Mouse (Mus musculus) small intestine, adult 2 months (tissue): ENCODE measurements around the gene Prnp.

Source experiments
- CTCF ChIP-seq: fragments of 200-500 bp; IDR thresholded peaks from 2 replicates; pipeline ENCODE4 v1.5.1; 2012; ENCODE audit warnings: low read depth, mild to moderate bottlenecking, control low read depth, inconsistent platforms, low read length, moderate library complexity, mixed read lengths; ENCODE audit not compliant: insufficient replicate concordance, insufficient read length; ENCODE audit errors: extremely low read depth
- POLR2A ChIP-seq: fragments of 200-500 bp; IDR thresholded peaks from 2 replicates; pipeline ENCODE4 v1.6.1; 2012; ENCODE audit warnings: low read depth, mild to moderate bottlenecking, control low read depth, inconsistent platforms, low read length, moderate library complexity

DNA sequence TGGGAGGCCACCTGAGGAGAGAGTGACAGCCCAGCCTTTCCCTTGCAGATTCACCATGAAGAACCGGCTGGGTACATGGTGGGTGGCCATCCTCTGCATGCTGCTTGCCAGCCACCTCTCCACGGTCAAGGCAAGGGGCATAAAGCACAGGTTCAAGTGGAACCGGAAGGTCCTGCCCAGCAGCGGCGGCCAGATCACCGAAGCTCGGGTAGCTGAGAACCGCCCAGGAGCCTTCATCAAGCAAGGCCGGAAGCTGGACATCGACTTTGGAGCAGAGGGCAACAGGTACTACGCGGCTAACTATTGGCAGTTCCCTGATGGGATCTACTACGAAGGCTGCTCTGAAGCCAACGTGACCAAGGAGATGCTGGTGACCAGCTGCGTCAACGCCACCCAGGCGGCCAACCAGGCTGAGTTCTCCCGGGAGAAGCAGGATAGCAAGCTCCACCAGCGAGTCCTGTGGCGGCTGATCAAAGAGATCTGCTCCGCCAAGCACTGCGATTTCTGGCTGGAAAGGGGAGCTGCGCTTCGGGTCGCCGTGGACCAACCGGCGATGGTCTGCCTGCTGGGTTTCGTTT is 43.3 kb downstream of the Prnp start:
- TF ChIP-seq CTCF: no peak
- no peak for TF ChIP-seq POLR2A
